Mouse (Mus musculus): ENCODE data around the gene Tra2a.

The Tra2a gene

GRCm38 (mm10) chr6:49236331-49236730 lies 27.5 kb downstream of the Tra2a start:
- DNase-seq (ENCODE audit: low read depth) = peak; percentile 94

GRCm38 (mm10) chr6:49233356-49233755 lies 30.5 kb downstream of the Tra2a start:
- DNase-seq (ENCODE audit: low read depth) = peak; percentile 77

- DNase-seq (ENCODE audit: low read depth) = peak; percentile 60
Observed at GRCm38 (mm10) chr6:49228126-49228679, 35.6 kb downstream of the Tra2a start.

GRCm38 (mm10) chr6:49227184-49227735 lies 36.6 kb downstream of the Tra2a start:
- DNase-seq (ENCODE audit: low read depth) = peak; percentile 36

GRCm38 (mm10) chr6:49225728-49226123 lies 38.1 kb downstream of the Tra2a start:
- no peak for DNase-seq (ENCODE audit: low read depth)

- DNase-seq (ENCODE audit: low read depth) = no peak
Observed at GRCm38 (mm10) chr6:49224923-49225727, 38.7 kb downstream of the Tra2a start.

GRCm38 (mm10) chr6:49221906-49222305 lies 41.9 kb downstream of the Tra2a start:
- DNase-seq (ENCODE audit: low read depth) = no peak

GRCm38 (mm10) chr6:49219920-49220604 lies 43.8 kb downstream of the Tra2a start:
- DNase-seq (ENCODE audit: low read depth) = no peak

GRCm38 (mm10) chr6:49219001-49219560 lies 44.8 kb downstream of the Tra2a start:
- DNase-seq (ENCODE audit: low read depth) = no peak

GRCm38 (mm10) chr6:49218275-49218802 lies 45.5 kb downstream of the Tra2a start:
- DNase-seq (ENCODE audit: low read depth) = no peak

GRCm38 (mm10) chr6:49217581-49218274 lies 46.1 kb downstream of the Tra2a start:
- no peak for DNase-seq (ENCODE audit: low read depth)

- no peak for DNase-seq (ENCODE audit: low read depth)
Observed at GRCm38 (mm10) chr6:49216811-49217542, 46.9 kb downstream of the Tra2a start.

GRCm38 (mm10) chr6:49215748-49216585 lies 47.9 kb downstream of the Tra2a start:
- DNase-seq (ENCODE audit: low read depth) = no peak

- DNase-seq (ENCODE audit: low read depth) = no peak
Observed at GRCm38 (mm10) chr6:49214928-49215747, 48.7 kb downstream of the Tra2a start, which contains the start of gene Igf2bp3. Igf2bp3 (minus strand) TSS chr6:49214957.

GRCm38 (mm10) chr6:49214086-49214927 lies 49.5 kb downstream of the Tra2a start:
- no peak for DNase-seq (ENCODE audit: low read depth)

- DNase-seq (ENCODE audit: low read depth) = no peak
Observed at GRCm38 (mm10) chr6:49213581-49214085, 50.2 kb downstream of the Tra2a start.

- no peak for DNase-seq (ENCODE audit: low read depth)
Observed at GRCm38 (mm10) chr6:49212931-49213580, 50.8 kb downstream of the Tra2a start.

Data from 416B (cell line).